Mouse (Mus musculus): ENCODE data around the gene Tnnc1. TPM values are rescaled to one million over a fixed set of nuclear protein-coding genes. Genes with fewer than 3 reads are reported as not detected.

Gene Tnnc1
- total and polyA plus RNA-seq, 2 experiments from 2014 or later, result 2.4 to 3.0 TPM

DNA sequence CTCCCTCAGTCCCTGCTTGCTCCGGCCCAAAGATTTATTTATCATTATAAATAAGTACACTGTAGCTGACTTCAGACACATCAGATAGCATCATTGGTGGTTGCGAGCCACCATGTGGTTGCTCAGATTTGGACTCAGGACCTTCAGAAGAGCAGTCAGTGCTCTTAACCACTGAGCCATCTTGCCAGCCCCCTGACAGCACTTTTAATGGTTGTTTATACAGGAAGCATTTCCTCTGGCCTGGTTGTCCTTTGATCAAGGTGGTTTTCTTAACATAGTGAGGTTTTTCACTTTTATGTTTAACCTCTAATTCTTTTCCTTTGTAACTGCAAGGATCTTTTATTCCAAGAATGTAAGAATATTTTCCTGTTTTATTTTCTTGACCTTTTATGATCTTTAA is 13.7 kb upstream of the Tnnc1 start:
- no peak for DNase-seq

DNA sequence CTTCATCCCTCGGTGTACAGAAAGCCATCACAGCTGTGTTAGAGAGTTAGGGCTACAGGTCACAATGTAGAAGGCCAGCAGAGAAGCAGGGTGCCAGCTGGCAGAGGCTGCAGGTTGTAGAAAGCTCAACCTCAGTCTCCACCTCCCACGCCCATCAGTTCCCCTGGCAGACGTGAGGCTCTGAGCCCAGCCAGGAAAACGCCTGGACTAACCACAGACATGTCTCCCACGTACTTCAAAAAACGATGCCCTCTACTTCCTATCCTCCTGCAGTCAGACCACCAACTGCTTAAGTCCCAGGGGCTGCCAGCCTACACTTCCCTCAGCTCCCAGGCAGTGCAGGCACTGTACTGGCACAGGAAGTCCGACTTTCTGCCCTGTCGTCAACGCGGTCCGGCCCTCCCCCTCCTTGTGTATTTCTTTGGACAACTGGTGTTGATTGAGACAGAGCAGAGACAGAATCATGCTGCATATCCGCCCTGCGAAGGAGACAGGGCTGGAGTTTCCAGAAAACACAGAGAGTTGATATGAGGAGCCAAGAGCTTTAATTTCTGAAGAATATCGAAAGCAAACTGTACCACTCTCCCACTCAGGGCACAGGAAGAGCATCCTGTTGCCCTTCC is 13.1 kb upstream of the Tnnc1 start:
- Histone ChIP-seq H3K36me3 (ENCODE audit: insufficient read depth) (peaks cover 56% of the 10 kb centered on the region), H3K27me3 (ENCODE audit: insufficient read depth, low read length) (no peaks in the 10 kb centered on the region), H3K4me3 (ENCODE audit: low read depth, low read length) (no peak overlapping the region), H3K4me2 (ENCODE audit: low read depth) (no peak overlapping the region), H3K27ac (ENCODE audit: low read depth, low read length) (no peak overlapping the region), H3K9me3 (ENCODE audit: low read length) (no peaks in the 10 kb centered on the region), H3K4me1 (ENCODE audit: insufficient read depth) (no peaks in the 10 kb centered on the region), H3K9ac (no peak overlapping the region)
- DNase-seq, result no peak
- 73% methylated on average over 14 of the region's 14 CpGs for WGBS
- TF ChIP-seq CTCF (IDR thresholded peaks at IDR 0.05; ENCODE audit: low read depth), result no peak
- no peak for ATAC-seq

More for the DNA sequence above, 13.7 kb upstream of the Tnnc1 start:
- H3K27me3 ChIP-seq (ENCODE audit: insufficient read depth, low read length), result no peaks in the 10 kb centered on the region
- no peak overlapping the region for H3K9ac ChIP-seq
- no peak for TF ChIP-seq CTCF (IDR thresholded peaks at IDR 0.05; ENCODE audit: low read depth)
- no peak overlapping the region for H3K4me2 ChIP-seq (ENCODE audit: low read depth)
- no peak for ATAC-seq
- H3K36me3 ChIP-seq (ENCODE audit: insufficient read depth), result peaks cover 57% of the 10 kb centered on the region
- H3K27ac ChIP-seq (ENCODE audit: low read depth, low read length), result no peak overlapping the region
- no peak overlapping the region for H3K4me3 ChIP-seq (ENCODE audit: low read depth, low read length)
- H3K4me1 ChIP-seq (ENCODE audit: insufficient read depth), result no peaks in the 10 kb centered on the region
- WGBS, result 85% methylated on average over 2 of the region's 2 CpGs
- no peaks in the 10 kb centered on the region for H3K9me3 ChIP-seq (ENCODE audit: low read length)

DNA sequence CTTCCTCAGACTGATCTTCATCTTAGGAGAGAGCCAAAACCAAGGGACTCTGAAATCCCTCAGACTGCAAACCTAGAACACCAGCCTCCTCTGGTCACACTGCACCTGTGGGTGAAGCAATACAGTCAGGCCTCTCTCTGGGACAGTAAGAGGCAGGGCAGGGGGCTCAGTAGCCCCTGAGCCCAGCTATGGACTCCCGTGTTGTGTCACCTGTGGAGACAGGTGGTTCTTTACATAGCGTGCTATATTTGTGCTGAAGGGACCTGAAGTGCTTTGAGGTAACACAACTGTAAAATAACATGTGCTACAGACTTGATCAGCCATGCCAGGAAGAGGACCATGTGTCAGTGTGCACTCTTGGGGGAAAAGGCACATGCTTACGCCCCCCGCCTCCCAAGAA is 12.6 kb upstream of the Tnnc1 start:
- Histone ChIP-seq H3K4me2 (ENCODE audit: low read depth) (no peak overlapping the region), H3K4me3 (ENCODE audit: low read depth, low read length) (no peak overlapping the region), H3K9me3 (ENCODE audit: low read length) (no peaks in the 10 kb centered on the region), H3K9ac (no peak overlapping the region), H3K27ac (ENCODE audit: low read depth, low read length) (no peak overlapping the region), H3K36me3 (ENCODE audit: insufficient read depth) (peaks cover 54% of the 10 kb centered on the region), H3K4me1 (ENCODE audit: insufficient read depth) (no peaks in the 10 kb centered on the region), H3K27me3 (ENCODE audit: insufficient read depth, low read length) (no peaks in the 10 kb centered on the region)
- 95% methylated on average over 4 of the region's 4 CpGs for WGBS
- no peak for DNase-seq
- ATAC-seq, result no peak
- TF ChIP-seq CTCF (IDR thresholded peaks at IDR 0.05; ENCODE audit: low read depth), result no peak

DNA sequence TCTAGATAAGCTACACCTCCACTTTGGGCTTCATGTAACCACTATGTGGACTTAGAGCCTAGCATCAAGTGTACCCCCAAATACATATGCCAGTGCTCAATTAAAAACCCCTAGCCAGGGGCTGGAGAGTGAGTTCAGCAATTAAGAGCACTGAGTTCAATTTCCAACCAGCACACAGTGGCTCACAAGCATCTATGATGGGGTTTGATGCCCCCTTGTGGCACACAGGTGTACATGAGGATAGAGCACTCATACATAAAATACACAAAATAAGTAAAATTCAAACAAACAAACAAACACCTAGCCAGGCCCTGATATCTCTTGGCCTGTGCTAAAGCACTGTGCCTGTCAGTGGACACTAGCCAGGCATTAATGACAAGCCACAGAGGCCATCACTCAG is 12.1 kb upstream of the Tnnc1 start:
- no peaks in the 10 kb centered on the region for H3K4me1 ChIP-seq (ENCODE audit: insufficient read depth)
- ATAC-seq, result peak; percentile 44
- peaks cover 54% of the 10 kb centered on the region for H3K36me3 ChIP-seq (ENCODE audit: insufficient read depth)
- no peak for DNase-seq
- TF ChIP-seq CTCF (IDR thresholded peaks at IDR 0.05; ENCODE audit: low read depth), result peak; percentile 66
- H3K4me3 ChIP-seq (ENCODE audit: low read depth, low read length), result no peak overlapping the region
- no peaks in the 10 kb centered on the region for H3K27me3 ChIP-seq (ENCODE audit: insufficient read depth, low read length)
- H3K9ac ChIP-seq, result no peak overlapping the region
- no peak overlapping the region for H3K4me2 ChIP-seq (ENCODE audit: low read depth)
- no peaks in the 10 kb centered on the region for H3K9me3 ChIP-seq (ENCODE audit: low read length)
- no peak overlapping the region for H3K27ac ChIP-seq (ENCODE audit: low read depth, low read length)

DNA sequence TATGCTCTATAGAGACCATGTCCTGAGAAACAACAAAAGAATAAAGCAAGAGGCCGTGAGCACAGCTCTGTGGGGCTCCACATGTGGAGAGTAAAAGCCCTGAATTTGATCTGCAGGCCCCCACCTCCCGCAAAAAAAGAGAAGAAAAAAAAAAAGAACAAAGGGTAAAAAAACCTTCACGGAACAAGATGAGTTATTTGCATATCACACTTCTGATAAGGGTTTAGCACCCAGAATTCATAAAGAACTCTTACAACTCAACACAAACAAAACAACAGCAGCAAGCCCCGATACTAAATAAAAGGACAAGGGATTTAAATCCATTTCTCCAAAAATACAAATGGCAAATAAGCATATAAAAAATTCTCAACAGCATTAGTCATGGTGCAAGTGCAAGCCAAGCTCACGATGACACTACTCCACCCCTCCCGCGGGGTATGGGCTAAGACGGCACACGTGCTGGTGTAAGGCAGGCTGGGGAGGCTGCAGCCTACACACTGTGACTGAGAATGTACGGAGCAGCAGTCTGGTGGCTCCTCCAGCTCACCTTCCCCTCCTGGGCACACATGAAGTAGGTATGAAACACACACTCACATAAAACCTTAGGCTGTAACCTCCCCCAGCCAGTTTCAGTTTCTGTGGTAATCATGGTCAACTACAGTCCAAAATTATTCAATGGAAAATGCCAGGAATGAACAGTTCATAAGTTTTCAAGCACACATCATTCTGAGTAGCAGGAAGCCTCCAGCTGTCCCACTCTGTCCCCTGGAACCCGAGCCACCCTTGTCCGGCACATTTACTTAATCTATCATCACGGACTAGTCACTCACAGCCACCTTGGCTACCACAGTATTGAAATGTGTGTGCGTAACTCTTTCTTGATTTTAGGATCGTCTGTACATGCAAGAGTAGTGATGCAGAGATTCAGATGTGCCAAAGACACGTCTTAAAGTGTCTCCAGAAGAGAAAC is 10.3 kb upstream of the Tnnc1 start:
- ATAC-seq (no peak; the same call in 1 of the 2 replicates), DNase-seq (no peak)
- H3K27ac ChIP-seq (ENCODE audit: low read depth, low read length), result no peak overlapping the region
- TF ChIP-seq CTCF (IDR thresholded peaks at IDR 0.05; ENCODE audit: low read depth), result no peak
- 59% methylated on average over 16 of the region's 16 CpGs for WGBS
- no peak overlapping the region for H3K9ac ChIP-seq
- no peaks in the 10 kb centered on the region for H3K27me3 ChIP-seq (ENCODE audit: insufficient read depth, low read length)
- no peaks in the 10 kb centered on the region for H3K9me3 ChIP-seq (ENCODE audit: low read length)
- no peak overlapping the region for H3K4me2 ChIP-seq (ENCODE audit: low read depth)
- H3K4me1 ChIP-seq (ENCODE audit: insufficient read depth), result no peaks in the 10 kb centered on the region
- H3K36me3 ChIP-seq (ENCODE audit: insufficient read depth), result peaks cover 52% of the 10 kb centered on the region
- H3K4me3 ChIP-seq (ENCODE audit: low read depth, low read length), result no peak overlapping the region

DNA sequence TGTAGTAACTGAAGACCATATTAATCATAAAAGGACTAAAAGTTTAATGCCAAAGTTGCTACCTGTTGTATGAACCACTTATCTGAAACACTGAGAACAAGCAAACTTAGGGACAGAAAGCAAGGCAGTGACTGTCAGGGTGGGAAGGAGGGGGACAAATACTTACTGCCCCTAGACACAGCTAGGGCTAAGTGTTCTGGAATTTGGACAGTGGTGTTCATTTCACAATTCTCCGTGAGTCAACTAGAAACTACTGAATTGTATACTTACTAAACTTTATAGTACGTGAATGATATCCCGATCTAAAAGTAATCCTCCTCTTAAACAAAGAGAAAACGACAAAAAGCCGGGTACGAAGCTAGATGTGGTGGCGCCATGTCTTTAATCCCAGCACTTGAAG is 8.5 kb upstream of the Tnnc1 start:
- peaks cover 62% of the 10 kb centered on the region for H3K36me3 ChIP-seq (ENCODE audit: insufficient read depth)
- H3K4me3 ChIP-seq (ENCODE audit: low read depth, low read length), result no peak overlapping the region
- H3K9me3 ChIP-seq (ENCODE audit: low read length), result no peaks in the 10 kb centered on the region
- H3K4me1 ChIP-seq (ENCODE audit: insufficient read depth), result peaks cover 2% of the 10 kb centered on the region
- no peak overlapping the region for H3K4me2 ChIP-seq (ENCODE audit: low read depth)
- H3K27me3 ChIP-seq (ENCODE audit: insufficient read depth, low read length), result no peaks in the 10 kb centered on the region
- H3K9ac ChIP-seq, result no peak overlapping the region
- 87% methylated on average over 7 of the region's 7 CpGs for WGBS
- no peak for ATAC-seq
- no peak overlapping the region for H3K27ac ChIP-seq (ENCODE audit: low read depth, low read length)
- no peak for TF ChIP-seq CTCF (IDR thresholded peaks at IDR 0.05; ENCODE audit: low read depth)
- DNase-seq, result no peak

DNA sequence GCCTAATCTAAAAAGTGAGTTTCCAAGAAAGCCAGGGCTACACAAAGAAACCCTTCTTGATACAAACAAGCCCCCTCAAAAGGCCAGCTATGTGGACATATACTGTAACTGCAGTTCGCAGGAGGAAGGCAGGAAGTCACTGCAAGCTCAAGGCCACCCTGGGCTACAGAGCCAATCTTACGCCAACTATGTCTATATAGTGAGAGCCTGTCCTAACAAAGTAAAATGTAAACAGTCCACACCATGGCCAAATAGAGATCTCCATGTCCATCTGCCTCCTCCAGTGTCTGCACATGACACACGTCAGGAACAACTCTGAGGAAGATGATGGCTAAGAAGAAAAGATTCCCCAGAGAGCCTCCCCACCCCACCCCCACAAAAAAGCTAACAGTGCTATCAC is 8.1 kb upstream of the Tnnc1 start:
- DNase-seq (no peak), ATAC-seq (no peak)
- TF ChIP-seq CTCF (IDR thresholded peaks at IDR 0.05; ENCODE audit: low read depth), result no peak
- H3K9ac ChIP-seq, result no peak overlapping the region
- H3K27ac ChIP-seq (ENCODE audit: low read depth, low read length), result no peak overlapping the region
- H3K4me1 ChIP-seq (ENCODE audit: insufficient read depth), result peaks cover 7% of the 10 kb centered on the region
- no peaks in the 10 kb centered on the region for H3K9me3 ChIP-seq (ENCODE audit: low read length)
- no peak overlapping the region for H3K4me2 ChIP-seq (ENCODE audit: low read depth)
- 79% methylated on average over 3 of the region's 3 CpGs for WGBS
- no peaks in the 10 kb centered on the region for H3K27me3 ChIP-seq (ENCODE audit: insufficient read depth, low read length)
- H3K36me3 ChIP-seq (ENCODE audit: insufficient read depth), result peaks cover 59% of the 10 kb centered on the region
- H3K4me3 ChIP-seq (ENCODE audit: low read depth, low read length), result no peak overlapping the region

Measured in forebrain, postnatal 0 days (tissue).